Comparison of ENCODE assay signal across 8 mouse cellular contexts in genomic region chr13:23710374-23711089, GRCm38 (mm10). TPM values are rescaled to one million over a fixed set of nuclear protein-coding genes. Genes with fewer than 3 reads are reported as not detected.
DNase-seq lines count a peak whose midpoint lies in the region; ATAC-seq and TF ChIP-seq lines count a peak whose summit lies in the region.

TSS of gene Hfe (minus strand) at chr13:23710854.

- no peaks in the 10 kb centered on the region for H3K9me3 ChIP-seq in hindbrain, embryonic 15.5 days
- H3K9me3 ChIP-seq in liver, embryonic 12.5 days (replicated peaks), result no peaks in the 10 kb centered on the region

- H3K27me3 ChIP-seq in hindbrain, embryonic 15.5 days, result no peaks in the 10 kb centered on the region
- peaks cover 36% of the 10 kb centered on the region for H3K27me3 ChIP-seq in liver, embryonic 12.5 days (replicated peaks)
- H3K27me3 ChIP-seq in testis, adult 2 months (ENCODE audit: control insufficient read depth, insufficient read depth, low read length), result no peaks in the 10 kb centered on the region

- H3K9ac ChIP-seq in hindbrain, embryonic 15.5 days, result peak within 1 kb of the TSS; percentile 21; the same call in 1 of the 2 replicates
- H3K9ac ChIP-seq in liver, embryonic 12.5 days, result peak within 1 kb of the TSS; percentile 70

- ATAC-seq in hindbrain, embryonic 15.5 days (ENCODE audit: low FRiP score, low read depth), result peak; percentile 72; the same call in 1 of the 2 replicates
- peak; percentile 49; the same call in 1 of the 2 replicates for ATAC-seq in liver, embryonic 12.5 days
- peak; percentile 64 for ATAC-seq in monocyte, adult 5-6 weeks (replicated peaks; ENCODE audit: insufficient number of reproducible peaks, low FRiP score, low TSS enrichment, poor library complexity, severe bottlenecking)

- peak; percentile 23 to 24 for DNase-seq in cerebellum, postnatal 25 days
- DNase-seq in cerebellum, adult 9-11 months, result no peak
- peak; percentile 48 to 61 for DNase-seq in gastrocnemius, adult 8-10 months (ENCODE audit: low spot score in 2 of 2)

- peak within 1 kb of the TSS; percentile 54 for H3K4me2 ChIP-seq in hindbrain, embryonic 15.5 days
- peak within 1 kb of the TSS; percentile 68 for H3K4me2 ChIP-seq in liver, embryonic 12.5 days

- H3K4me1 ChIP-seq in bone marrow macrophage, adult 2 months (ENCODE audit: control insufficient read depth, insufficient read depth, low read length), result peaks cover 47% of the 10 kb centered on the region
- H3K4me1 ChIP-seq in hindbrain, embryonic 15.5 days (replicated peaks), result peaks cover 8% of the 10 kb centered on the region
- H3K4me1 ChIP-seq in liver, embryonic 12.5 days, result peaks cover 22% of the 10 kb centered on the region
- peaks cover 6% of the 10 kb centered on the region for H3K4me1 ChIP-seq in testis, adult 2 months (ENCODE audit: control insufficient read depth, insufficient read depth, low read length)

- TF ChIP-seq CTCF in bone marrow macrophage, adult 2 months (IDR thresholded peaks at IDR 0.05; ENCODE audit: low read depth, low read length), result no peak
- no peak for TF ChIP-seq CTCF in testis, adult 2 months (IDR thresholded peaks at IDR 0.05; ENCODE audit: control insufficient read depth, insufficient read depth, insufficient replicate concordance, low read depth, low read length)

- H3K36me3 ChIP-seq in hindbrain, embryonic 15.5 days, result no peaks in the 10 kb centered on the region
- H3K36me3 ChIP-seq in liver, embryonic 12.5 days, result no peaks in the 10 kb centered on the region
- no peaks in the 10 kb centered on the region for H3K36me3 ChIP-seq in testis, adult 2 months (ENCODE audit: control insufficient read depth, insufficient read depth, low read length)

- 3% methylated on average over 17 of the region's 17 CpGs for WGBS in hindbrain, embryonic 15.5 days
- WGBS in liver, embryonic 12.5 days (ENCODE audit: insufficient replicate concordance), result 2% methylated on average over 17 of the region's 17 CpGs

- peak within 1 kb of the TSS; percentile 84 for H3K4me3 ChIP-seq in bone marrow macrophage, adult 2 months (ENCODE audit: insufficient read depth, low read length)
- H3K4me3 ChIP-seq in hindbrain, embryonic 15.5 days, result peak within 1 kb of the TSS; percentile 28
- H3K4me3 ChIP-seq in liver, embryonic 12.5 days, result peak within 1 kb of the TSS; percentile 57
- H3K4me3 ChIP-seq in testis, adult 2 months (ENCODE audit: control insufficient read depth, low read depth, low read length), result peak within 1 kb of the TSS; percentile 79

- H3K27ac ChIP-seq in bone marrow macrophage, adult 2 months (ENCODE audit: insufficient read depth, low read depth, low read length), result peak within 1 kb of the TSS; percentile 87
- peak within 1 kb of the TSS; percentile 0; the same call in 1 of the 2 replicates for H3K27ac ChIP-seq in hindbrain, embryonic 15.5 days (replicated peaks)
- H3K27ac ChIP-seq in liver, embryonic 12.5 days, result peak within 1 kb of the TSS; percentile 59
- peak within 1 kb of the TSS; percentile 41 for H3K27ac ChIP-seq in testis, adult 2 months (ENCODE audit: control insufficient read depth, insufficient read depth, low read depth, low read length)

- no peak for TF ChIP-seq POLR2A in bone marrow macrophage, adult 2 months (IDR thresholded peaks at IDR 0.05; ENCODE audit: borderline replicate concordance, low read depth, low read length)
- TF ChIP-seq POLR2A in testis, adult 2 months (IDR thresholded peaks at IDR 0.05; ENCODE audit: control insufficient read depth, low read depth, low read length), result peak; percentile 34; the same call in 1 of the 2 replicates

RNA-seq across cellular contexts. Expression of gene Hfe, which starts in this region (rescaled TPM):
- polyA plus RNA-seq in bone marrow macrophage, adult 2 months (2012; ENCODE audit: insufficient read depth, insufficient read length, missing spikeins), result 95.3 and 104 TPM in 2 replicates
- 10 to 100 TPM; 23.6 to 29.2 (median 27.1) TPM for total RNA-seq in gastrocnemius, adult 8-10 months (2022)
- polyA plus RNA-seq in hindbrain, embryonic 15.5 days (2015; fragmentation: Nextera tagmentation; extraction: Ambion mirVana), result 4.5 and 5.1 TPM in 2 replicates
- 4.9 and 5.7 TPM in 2 replicates for polyA plus RNA-seq in liver, embryonic 12.5 days (2016; fragmentation: Nextera tagmentation; extraction: Ambion mirVana)
- 90.6 to 170 TPM (median 150 TPM) in 3 replicates for total RNA-seq in monocyte, adult 5-6 weeks (2017)
- polyA plus RNA-seq in testis, adult 2 months (2012; rRNA removed), result 5.2 and 6.1 TPM in 2 replicates

Comparison
In these comparisons a context has a peak if more than half of its experiments do, and no peak if none do; other contexts are left out.
1. RNA of gene Hfe (polyA plus RNA-seq): 95.3 to 104 TPM in bone marrow macrophage, adult 2 months; 5.2 to 6.1 TPM in testis, adult 2 months, 4.9 to 5.7 TPM in liver, embryonic 12.5 days and 4.5 to 5.1 TPM in hindbrain, embryonic 15.5 days; every median in the first group is over 10 times any median in the second.
2. H3K27ac ChIP-seq: peak in every context shown above with its lines; median percentile 87 in bone marrow macrophage, adult 2 months; 59 in liver, embryonic 12.5 days; 41 in testis, adult 2 months; 0 in hindbrain, embryonic 15.5 days.
3. H3K4me3 ChIP-seq: peak in every context shown above with its lines; median percentile 84 in bone marrow macrophage, adult 2 months; 79 in testis, adult 2 months; 57 in liver, embryonic 12.5 days; 28 in hindbrain, embryonic 15.5 days.
4. Peak in every context shown above with its lines, with median percentiles within 50 percentile points of each other: ATAC-seq.